Mouse (Mus musculus) megakaryocyte progenitor cell, adult 5-6 weeks (primary cell): ENCODE results near the gene Gng12. TPM values are rescaled to one million over a fixed set of nuclear protein-coding genes. Genes with fewer than 3 reads are reported as not detected.
"Not testable (repeated sequence)": the region's sequence is repeated elsewhere in the genome, so short reads cannot be mapped to it uniquely, and the experiment has no call there.

ENCODE experiments used
- ATAC-seq: replicated peaks from 2 replicates; pipeline ENCODE4 v1.8.0; 2016; ENCODE audit warnings: mild to moderate bottlenecking, moderate TSS enrichment, inconsistent platforms; ENCODE audit not compliant: poor library complexity
- total RNA-seq, 2 experiments: library from RNA; stranded (forward) in 1 of 2; stranded (reverse) in 1 of 2; fragments of 157-497, 149-512 nt in 1 of 2; fragments of 200-1000 nt in 1 of 2; gene quantifications; 2 replicates each; pipeline versions ENCODE4 v1.2.3 to v1.2.4; 2015 to 2017

Gene Gng12
- total RNA-seq, 2 experiments from 2014 or later = 115 to 190 TPM

GRCm38 (mm10) chr6:66951726-66952418 lies 55.7 kb downstream of the Gng12 start:
- ATAC-seq = peak; percentile 35

GRCm38 (mm10) chr6:66953951-66954519 lies 57.8 kb downstream of the Gng12 start:
- peak; percentile 74 for ATAC-seq

GRCm38 (mm10) chr6:66955089-66955657 lies 59.0 kb downstream of the Gng12 start:
- ATAC-seq = peak; percentile 27

GRCm38 (mm10) chr6:66958466-66959235 lies 62.5 kb downstream of the Gng12 start:
- ATAC-seq = peak; percentile 37

GRCm38 (mm10) chr6:66962582-66963043 lies 66.4 kb downstream of the Gng12 start:
- peak; percentile 64 for ATAC-seq

GRCm38 (mm10) chr6:66963068-66963467 lies 66.9 kb downstream of the Gng12 start:
- ATAC-seq = no peak

GRCm38 (mm10) chr6:66963651-66964050 lies 67.5 kb downstream of the Gng12 start:
- ATAC-seq = not testable (repeated sequence)

- peak; percentile 49 for ATAC-seq
Measured at GRCm38 (mm10) chr6:66964222-66964621, 68.0 kb downstream of the Gng12 start.

- no peak for ATAC-seq
Measured at GRCm38 (mm10) chr6:66965203-66965602, 69.0 kb downstream of the Gng12 start.

GRCm38 (mm10) chr6:66967788-66968187 lies 71.6 kb downstream of the Gng12 start:
- ATAC-seq = no peak

- no peak for ATAC-seq
Measured at GRCm38 (mm10) chr6:66969446-66969845, 73.2 kb downstream of the Gng12 start.

GRCm38 (mm10) chr6:66972300-66972699 lies 76.1 kb downstream of the Gng12 start:
- ATAC-seq = no peak

- peak; percentile 90 for ATAC-seq
Measured at GRCm38 (mm10) chr6:66973180-66973579, 77.0 kb downstream of the Gng12 start.

- peak; percentile 51 for ATAC-seq
Measured at GRCm38 (mm10) chr6:66975522-66975921, 79.3 kb downstream of the Gng12 start.

GRCm38 (mm10) chr6:66979197-66979596 lies 83.0 kb downstream of the Gng12 start:
- ATAC-seq = peak; percentile 35

- no peak for ATAC-seq
Measured at GRCm38 (mm10) chr6:66980040-66980439, 83.8 kb downstream of the Gng12 start.

- no peak for ATAC-seq
Measured at GRCm38 (mm10) chr6:66981366-66981765, 85.2 kb downstream of the Gng12 start.

- ATAC-seq = no peak
Measured at GRCm38 (mm10) chr6:66981864-66982263, 85.7 kb downstream of the Gng12 start.

- no peak for ATAC-seq
Measured at GRCm38 (mm10) chr6:66984079-66984478, 87.9 kb downstream of the Gng12 start.

GRCm38 (mm10) chr6:66984672-66985071 lies 88.5 kb downstream of the Gng12 start:
- ATAC-seq = peak; percentile 35; the same call in 1 of the 2 replicates

GRCm38 (mm10) chr6:66985500-66985899 lies 89.3 kb downstream of the Gng12 start:
- no peak for ATAC-seq
